Mouse (Mus musculus): Measurements from ENCODE around the gene Creb5.

Gene Creb5

DNA sequence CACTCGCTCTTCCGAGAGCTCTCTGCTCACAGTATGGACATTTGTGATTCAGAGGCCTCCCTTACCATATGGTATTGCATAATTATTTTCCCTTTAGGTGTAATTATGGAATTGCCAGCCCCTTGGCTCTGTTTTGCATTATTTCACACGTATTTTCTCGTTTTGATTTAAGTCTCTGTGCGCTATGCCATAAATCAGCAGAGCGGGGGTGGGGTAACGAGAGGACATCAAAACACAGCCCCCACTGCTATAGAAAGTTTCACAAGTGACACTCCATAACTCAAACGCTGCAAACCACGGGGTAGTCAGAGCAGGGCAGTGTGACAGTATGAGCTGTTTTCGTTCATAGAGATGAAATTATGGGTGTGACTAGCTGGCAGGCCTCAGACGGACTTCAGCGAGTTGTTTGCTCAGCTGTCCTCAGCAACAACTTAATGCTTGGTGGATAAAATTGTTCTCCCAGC is 367.3 kb downstream of the Creb5 start:
- DNase-seq = no peak

DNA sequence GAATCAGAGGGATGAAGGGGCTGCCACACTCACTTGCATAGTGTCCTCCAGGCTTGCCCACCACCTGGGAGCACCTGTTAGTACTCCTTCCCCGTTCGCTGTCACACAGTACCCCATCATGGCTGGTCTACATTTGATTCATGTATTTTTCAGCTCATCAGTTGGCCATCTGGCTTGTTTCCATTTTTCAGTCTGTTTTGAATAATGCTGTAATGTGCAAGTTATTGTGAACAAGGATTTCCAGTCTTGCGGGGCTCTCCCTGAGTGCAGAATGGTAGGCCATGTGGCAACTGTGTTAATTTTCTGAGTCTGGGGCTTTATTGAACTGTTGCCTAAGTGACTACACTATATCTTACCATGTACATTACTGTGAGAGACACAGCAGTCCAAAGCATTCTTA is 369.4 kb downstream of the Creb5 start:
- no peak for DNase-seq

DNA sequence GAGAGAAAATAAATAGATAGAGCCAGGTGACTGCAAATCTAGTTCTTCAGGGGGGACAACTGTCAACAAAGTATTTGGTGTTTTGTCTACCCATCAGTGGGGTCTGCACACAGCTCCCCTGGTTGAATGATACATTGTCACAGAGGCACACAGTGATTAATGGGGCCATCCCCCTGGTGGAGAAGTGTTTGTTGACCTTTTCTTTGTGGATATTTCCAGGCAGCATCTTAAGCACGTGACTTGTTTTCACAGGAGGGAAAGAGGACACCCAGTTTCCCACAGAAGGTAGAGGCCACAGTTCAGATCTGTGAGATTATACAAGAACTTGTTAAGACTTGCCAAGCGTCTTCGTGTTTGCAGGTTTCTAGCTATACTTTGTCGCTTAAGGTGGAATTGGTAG is 370.4 kb downstream of the Creb5 start:
- DNase-seq = no peak

DNA sequence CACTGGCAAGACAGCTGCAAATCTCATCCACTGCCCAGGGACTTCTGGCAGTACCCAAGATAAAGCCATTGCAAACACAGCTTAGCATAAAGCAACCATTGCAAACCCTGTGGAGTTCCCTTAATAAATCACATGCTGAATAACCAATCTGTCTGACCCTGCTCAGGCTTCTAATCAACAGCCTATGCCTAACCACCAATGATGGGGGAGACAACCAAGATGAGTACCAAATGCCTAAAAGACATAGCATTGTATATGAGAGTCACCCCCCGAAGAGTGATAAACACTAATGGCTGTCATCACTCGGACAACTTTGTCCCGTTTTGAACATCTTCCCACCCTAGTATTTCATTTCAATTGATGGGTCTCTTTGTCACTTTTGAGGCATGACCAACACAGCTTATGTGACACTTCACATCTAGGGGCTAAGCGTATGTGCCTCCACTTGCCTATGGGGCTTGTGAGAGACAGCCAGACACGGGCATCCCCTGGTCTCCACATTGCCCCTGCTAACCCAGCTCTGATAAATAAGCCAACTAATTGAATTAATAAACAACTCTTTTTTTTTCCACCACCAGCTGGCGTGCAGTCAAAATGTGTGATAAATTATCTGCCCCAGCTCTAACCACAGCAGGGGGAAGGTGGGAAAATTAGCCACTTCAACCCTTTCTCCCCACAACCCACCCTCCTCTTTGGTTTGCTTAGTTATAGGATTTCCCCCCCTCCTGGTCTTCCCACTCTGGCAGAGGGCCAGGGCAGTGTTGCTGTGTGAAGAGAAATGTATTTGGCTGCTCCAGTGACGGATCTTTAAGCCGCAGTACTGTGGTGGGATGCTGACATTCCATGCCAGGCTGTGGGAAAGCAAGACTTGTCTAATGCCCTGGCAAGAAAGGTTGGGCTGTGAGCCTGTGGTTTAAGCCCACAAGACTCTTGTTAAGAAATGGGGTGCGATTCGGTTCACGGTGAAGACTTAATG is 376.1 kb downstream of the Creb5 start:
- no peak for DNase-seq

DNA sequence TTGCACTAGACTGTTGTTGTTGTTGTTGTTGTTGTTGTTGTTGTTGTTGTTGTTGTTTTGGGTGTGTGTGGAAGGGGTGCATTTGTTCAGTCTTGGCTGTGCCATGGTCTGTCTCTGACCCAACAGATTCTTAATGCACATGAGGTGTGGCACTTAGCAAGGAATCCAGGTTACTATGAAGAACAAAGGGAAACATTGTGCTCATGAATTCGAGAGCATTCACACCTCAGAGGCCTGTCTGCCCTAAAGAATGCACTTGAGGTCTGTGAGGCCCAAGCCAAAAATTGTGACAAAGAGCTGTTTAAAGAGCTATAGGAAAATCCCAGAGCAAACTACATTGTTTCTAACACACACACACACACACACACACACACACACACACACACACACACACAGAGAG is 377.7 kb downstream of the Creb5 start:
- no peak for DNase-seq

DNA sequence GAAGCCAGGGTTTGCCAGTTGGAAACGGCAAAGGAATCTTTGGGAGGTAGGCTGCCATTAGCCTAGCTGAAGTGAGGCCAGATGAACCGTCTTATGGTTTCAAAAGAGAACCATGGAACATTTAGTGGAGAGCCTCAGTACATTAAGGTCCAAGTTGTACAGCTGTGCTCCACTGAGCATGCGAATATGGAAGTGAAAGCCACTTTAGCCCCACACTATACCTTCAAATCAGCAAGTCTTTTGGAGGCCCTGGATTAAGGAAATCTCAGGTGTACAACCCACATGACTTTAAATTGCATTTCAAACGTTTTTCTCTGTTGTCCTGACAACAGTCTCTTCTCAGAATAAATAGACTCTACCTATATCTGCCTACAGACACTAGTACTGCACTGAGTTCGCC is 379.4 kb downstream of the Creb5 start:
- DNase-seq = no peak

DNA sequence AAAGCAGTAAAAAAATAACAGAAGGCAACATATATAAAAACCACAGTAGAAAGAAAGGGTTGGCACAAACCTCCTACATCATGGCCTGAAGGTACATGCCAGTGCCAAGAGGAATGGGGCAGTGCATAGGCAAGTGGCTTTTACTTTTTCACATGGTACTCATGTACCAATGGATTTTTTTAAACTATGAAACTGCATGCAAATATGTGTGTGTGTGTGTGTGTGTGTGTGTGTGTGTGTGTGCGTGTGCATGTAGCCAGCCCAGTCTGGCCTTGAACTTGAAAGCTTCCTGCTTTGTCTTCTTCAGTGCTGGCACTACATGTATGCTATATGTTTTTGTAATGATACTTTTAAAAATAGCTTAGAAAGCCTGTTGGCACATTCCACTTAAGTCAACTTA is 391.2 kb downstream of the Creb5 start:
- DNase-seq = no peak

DNA sequence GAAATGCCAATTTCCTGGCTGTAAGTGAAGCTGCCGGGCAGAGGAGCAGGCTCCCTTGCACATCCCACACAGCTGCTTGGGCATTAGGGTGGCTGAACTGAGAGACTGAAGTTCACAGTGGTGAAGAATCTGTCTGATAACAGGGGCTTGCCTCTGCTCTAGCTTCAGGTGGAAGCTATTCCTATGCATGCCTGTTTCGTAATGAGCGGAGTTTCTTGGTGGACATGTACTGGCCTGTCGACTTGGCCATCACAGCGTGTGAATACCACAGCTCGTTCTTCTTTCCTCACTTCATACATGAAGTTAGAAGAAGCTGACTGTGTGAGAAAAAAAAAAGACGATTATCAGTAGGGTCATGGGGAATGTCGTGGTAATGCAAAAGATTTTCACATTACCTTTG is 393.0 kb downstream of the Creb5 start:
- DNase-seq = no peak

DNA sequence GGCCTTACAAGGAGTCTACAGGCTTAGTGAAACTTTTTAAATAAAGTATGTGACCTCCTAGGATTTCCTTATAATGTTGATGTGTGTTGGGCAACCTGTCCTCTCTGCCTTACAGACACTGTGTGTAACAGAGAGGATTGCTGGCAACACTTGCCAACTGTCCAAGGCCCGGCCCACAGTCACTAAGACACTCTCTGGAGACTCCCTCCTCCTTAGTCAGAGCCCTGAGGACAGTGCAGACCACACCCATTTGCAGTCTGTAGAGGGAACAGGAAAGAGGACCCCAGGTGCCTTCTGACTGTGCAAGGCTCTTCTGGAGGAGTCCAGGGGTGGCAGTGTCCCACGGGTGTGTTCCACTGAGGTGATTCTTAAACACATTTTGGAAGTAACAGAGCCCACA is 397.3 kb downstream of the Creb5 start:
- no peak for DNase-seq

DNA sequence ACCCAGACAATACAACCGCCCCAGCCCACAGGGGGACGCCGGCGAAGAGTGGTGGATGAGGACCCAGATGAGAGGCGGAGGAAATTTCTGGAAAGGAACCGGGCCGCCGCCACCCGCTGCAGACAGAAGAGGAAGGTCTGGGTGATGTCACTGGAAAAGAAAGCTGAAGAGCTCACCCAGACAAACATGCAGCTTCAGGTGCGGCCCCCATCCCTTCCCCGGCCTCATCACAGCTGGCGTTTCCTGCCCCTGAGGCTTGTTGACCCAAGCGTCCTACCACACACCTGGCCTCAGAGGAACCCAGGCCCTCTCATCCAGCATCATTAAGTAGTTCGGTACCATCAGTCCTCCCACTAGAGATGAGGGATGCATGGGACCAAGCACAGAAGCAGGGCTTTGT is 398.3 kb downstream of the Creb5 start:
- no peak for DNase-seq

DNA sequence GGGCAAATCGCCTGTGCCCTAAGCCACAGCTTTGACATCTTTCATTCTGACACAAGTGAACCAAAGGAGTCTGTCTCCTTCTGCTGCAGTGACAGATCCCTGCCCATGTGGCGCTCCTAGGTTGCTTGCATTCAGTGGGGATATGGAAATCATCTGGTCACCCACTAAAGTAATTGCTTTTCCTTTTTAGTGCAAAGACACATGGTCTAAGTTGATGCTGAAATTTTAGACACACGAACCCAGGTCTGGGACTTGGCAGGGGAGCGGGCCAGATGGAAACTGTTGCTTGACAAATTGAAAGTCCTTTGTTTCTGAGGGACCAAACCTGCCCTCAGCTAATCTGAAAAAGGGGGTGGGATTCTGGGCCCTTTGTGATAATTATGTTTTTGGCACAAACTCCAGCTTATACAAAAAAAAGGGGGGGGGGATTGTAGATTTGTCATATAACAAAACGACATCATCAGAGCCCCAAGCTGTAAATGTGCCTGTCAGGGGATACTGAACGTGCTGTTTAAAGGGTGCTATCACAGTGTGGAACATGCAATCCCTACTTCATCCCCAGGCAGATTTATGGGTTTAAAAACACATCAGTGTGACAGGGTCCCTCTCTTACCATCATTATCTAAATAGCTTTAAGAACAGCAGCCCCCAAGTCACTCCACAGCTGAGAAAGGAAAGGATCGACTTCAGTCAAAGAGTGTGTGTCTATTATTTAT is 401.9 kb downstream of the Creb5 start:
- no peak for DNase-seq

DNA sequence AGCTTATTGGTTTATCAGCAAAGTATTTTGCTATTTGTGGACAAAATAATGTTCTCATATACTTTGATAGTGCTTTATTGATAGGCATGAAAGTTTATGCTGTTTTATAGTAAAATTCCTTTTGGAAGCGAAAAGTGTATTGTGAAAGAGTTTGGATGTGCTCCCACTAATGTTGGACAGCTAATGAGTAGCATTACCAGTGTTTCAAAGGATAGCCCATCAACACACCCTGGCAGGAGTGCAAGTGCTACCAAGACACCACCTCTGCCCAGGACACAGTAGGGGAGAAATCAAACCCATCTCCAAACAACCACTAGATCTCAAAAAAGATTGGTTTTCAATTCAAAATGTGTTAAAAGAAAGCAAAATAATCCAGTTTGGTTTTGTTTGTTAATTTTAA is 403.9 kb downstream of the Creb5 start:
- no peak for DNase-seq

DNA sequence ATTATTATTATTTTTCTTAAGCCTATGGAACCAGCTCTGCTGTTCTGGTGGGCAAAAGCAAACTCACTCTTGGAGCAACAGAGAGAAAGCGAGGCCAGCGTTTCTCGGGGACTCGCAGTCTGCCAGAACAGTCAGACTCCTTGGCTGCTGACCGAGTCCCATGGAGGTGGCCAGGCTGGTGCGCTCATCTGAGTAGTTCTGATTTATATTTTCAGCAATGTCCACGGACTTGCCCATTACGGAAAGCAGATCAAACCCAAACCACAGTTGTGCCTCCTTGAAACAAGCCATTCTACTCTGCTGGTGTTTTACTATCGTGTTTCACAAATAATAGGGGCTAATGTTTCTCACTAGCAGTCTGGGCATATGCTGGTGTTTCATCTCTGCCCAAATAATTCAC is 408.1 kb downstream of the Creb5 start:
- no peak for DNase-seq

DNA sequence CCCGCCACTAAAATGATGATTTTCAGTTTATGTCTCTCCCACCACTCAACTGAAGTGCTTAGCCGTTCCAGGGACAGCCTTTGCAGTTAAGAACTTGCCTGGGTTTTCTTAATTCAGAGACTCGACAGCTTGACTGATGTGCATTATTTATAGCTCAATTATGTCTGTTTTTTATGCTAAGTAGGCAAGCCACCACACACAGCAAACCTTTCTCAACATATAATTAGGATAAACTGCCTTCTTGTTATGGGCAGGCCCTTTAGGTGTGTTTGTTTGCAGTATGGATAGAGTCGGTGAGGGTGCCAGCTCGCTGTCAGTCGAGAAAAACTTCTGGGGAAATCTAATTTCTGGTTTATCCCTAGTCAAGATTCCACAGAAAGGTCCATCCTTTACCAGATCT is 409.4 kb downstream of the Creb5 start:
- DNase-seq = no peak

DNA sequence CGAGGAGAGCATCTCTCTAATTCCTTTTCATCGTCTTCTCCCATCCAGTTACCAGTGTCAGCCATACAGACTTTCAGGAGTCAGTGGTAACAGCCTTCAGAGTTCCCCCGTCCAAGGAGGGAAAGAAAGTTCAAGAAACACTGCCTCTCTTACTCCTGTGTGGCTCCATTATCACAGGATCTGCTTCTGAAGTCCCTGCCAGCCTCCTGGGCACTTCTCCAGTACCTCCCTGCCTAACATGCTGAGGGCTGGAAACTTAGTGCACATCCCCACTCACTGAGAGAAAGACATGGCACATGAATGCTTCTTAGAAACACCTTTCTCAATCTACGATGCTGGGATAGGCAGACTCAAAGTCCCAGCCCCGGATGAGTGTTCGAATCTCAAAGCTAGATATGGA is 409.9 kb downstream of the Creb5 start:
- no peak for DNase-seq

DNA sequence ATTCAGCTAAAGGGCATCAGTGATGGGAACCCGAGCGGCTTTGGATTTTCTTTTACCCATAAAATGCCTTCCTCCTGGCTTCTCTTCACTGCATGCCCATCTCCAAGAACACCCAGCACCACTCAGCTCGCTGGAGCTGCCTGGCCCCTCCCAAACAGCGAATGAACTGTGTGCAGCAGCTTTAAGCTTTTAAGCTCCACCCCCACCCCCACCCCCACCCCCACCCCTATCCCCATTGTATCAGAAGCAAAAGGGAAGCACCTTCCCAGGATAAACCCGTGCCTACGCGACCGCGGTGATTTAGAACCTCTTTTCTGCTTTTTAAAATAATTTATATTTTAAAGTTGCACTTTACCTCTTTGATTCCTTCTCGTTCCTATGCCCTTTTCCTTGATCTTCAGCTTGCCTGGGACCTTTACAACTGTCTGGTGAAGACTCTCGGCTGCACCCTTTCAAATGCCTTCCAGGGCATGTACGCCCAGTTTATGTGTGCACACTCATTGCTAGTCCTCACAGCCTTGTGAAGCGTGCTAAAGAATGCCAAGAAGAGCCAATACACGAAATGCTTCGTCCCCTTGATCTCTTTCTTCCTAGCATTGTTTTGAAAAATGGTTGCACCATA is 411.2 kb downstream of the Creb5 start:
- no peak for DNase-seq

DNA sequence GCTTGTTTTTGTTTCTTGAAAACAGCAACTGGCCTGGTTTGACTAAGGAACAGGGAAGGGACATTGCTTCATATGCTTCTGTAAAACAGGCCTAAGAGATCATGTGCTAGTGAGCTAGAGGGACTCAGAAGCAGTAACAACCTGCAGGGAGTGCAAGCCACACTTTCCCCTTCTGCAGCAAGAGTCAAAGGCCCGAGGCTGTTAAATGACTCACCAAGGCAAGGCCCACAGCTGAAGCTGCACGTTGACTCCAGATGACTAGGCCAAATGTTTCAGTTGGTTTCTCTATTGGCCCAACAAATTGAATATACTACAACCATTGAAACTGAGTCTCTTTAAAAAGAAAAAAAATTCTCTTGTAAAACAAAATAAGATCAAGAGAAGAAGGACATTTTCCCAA is 417.4 kb downstream of the Creb5 start:
- no peak for DNase-seq

DNA sequence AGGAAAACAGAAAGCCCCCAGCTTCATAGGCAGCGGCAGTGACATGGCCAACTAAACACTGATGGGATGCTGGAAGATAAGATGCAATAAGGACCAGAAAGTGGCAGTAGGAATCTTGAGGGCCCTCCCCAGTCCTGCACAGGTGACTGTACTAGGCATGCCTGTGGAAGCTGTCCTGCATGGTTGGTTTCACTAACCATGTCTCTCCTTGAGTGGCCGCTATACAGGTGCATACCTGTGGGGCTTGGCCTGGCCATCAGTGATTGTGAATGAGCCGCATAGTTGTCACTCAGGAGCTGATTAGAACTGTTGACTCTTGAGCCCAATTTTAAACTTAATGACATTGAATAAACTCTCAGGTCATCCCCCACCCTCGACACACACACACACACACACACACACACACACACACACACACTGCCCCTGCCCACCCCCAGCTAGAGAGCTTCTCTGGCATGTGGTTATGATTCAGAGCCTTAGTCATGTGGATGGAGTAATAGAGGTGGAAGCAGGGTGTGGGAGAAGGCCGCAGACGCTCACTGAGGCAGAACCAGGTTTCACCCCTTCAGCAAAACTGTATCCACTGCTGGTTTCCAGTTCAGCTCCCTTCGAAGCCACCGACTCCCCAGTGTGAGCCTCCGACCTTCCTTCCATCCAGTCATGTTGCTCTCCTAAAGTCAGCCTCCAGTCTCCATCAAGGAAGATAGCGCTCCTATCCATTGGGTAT is 419.7 kb downstream of the Creb5 start:
- DNase-seq = no peak

DNA sequence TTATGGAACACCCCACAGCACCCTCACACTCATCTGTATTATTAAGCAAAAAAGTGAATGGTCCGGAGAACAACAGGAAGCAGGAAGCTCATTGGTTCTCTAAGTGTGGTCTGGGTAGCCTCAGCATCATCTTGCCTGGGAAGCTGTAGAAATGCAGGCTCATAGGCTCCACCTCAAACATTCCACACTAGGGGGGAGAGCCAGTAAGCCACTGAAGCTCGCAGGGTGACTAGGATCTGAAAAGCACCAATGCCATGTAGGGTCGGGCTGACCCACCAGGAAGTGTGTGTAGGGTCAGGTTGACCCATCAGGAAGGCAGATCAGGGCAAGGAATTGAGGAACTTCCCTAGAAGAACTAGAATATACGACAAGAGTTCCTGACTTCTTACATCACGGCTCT is 420.7 kb downstream of the Creb5 start:
- no peak for DNase-seq

DNA sequence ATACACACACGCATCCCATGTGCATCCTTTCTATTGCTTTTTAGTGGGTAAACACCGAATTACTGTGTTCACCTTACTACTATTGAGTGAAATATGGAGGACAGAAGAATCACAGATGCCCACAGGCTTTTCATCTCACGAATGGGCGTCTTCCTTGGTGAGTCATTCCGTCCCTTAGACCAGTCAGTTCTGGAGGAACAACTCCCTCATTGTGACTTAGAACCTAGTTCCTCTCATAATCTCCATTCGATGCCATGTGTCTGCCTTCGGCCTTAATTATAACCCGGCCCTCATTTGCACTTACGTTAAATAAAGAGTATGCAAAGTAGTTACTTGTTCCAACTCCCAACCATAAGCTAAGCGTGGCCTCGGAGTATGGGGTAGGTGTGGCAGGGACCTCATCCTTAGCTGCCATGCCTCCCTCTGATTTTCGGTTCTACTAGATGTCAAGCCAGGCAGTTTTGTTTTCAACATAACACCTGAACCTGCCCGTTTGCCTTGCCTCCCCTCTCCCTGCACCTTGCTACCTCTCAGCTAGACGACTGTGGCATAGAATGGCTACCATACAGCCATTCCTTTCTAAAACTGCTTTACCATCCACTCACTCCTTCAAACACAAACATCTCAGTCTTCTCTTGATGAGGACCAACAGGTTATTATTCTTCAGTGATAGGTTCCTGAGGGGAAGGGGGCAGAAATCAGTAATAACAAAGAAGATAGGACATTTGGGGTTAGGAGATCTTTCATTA is 422.8 kb downstream of the Creb5 start:
- no peak for DNase-seq

DNA sequence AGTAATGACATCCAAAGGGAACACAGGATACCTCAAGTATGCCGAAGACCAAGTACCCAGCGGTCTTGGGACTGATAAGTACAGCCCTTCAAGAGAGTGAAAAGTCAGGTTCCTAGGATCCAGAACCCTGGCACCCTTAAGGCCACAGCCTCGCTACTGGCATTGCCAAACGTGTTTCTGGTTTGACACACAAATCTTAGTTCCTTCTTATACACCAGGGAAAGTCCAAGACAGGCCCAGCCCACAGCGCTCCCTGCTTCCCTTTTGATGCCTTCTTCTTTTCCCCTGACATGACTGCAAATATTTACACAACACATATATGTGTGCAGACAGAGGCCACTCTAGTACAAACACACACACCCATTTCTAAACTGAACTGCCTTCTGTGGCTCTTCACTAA is 423.5 kb downstream of the Creb5 start:
- DNase-seq = no peak

DNA sequence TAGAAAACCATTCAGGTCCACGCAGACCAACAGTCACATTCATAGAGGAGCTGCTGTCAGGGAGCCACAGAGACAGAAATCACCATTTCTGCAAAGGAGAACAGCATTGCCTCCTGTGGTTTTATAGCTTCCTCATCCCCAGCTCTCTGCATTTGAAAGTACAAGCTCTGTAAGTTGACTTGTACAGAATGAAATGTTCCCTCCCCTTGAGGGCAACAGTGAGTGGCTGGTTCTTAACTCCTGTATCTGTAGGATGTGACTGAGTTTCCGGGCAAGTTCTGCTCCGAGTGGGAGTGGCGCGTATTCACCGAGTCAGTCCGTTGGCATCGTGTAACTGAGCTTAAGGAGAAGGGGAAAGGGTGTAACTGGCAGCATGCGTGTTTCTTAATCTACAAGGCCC is 426.1 kb downstream of the Creb5 start:
- no peak for DNase-seq

Measured in kidney, adult 18-20 months (tissue).